Mouse (Mus musculus) frontal cortex, adult 2 months (tissue): ENCODE results near the gene 9530003J23Rik. TPM values are rescaled to one million over a fixed set of nuclear protein-coding genes. Genes with fewer than 3 reads are reported as not detected.
"Not testable (repeated sequence)": the region's sequence is repeated elsewhere in the genome, so short reads cannot be mapped to it uniquely, and the experiment has no call there.

Experiments
- DNase-seq, 2 experiments: peaks; one replicate each; pipeline ENCODE4 v3.0.0; 2022; ENCODE audit warnings: low spot score in 1 of 2; ENCODE audit errors: extremely low spot score in 1 of 2
- polyA plus RNA-seq: library from polyadenylated mRNA; depleted of rRNA; stranded (reverse); fragments of >200 nt; gene quantifications from 2 replicates; pipeline ENCODE4 v1.2.3, GENCODE M21; 2012; rRNA removed

9530003J23Rik gene
- not detected in 2 replicates for polyA plus RNA-seq

DNA sequence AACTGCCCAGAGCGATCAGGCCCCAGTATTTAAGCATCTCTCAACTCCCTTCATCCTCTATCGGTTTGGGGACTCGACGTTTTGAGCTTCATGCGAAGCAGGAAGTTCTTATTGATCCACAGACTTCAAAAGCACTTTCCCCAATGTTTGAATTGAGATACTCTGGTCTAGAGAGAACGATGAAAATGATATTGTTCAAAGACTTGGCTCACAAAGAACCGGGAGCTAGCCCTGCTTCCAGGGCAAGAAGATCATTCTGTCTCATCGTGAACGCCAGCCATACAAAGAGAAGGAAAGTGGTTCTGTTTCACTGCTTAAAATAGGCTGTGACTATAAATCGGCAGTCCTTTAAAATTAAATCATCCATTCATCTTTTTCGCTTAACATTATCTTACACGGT, at the start of gene 9530003J23Rik:
Gene 9530003J23Rik (minus strand): TSS at position 101 of the 400 bp plus-strand sequence.
- DNase-seq = no peak

DNA sequence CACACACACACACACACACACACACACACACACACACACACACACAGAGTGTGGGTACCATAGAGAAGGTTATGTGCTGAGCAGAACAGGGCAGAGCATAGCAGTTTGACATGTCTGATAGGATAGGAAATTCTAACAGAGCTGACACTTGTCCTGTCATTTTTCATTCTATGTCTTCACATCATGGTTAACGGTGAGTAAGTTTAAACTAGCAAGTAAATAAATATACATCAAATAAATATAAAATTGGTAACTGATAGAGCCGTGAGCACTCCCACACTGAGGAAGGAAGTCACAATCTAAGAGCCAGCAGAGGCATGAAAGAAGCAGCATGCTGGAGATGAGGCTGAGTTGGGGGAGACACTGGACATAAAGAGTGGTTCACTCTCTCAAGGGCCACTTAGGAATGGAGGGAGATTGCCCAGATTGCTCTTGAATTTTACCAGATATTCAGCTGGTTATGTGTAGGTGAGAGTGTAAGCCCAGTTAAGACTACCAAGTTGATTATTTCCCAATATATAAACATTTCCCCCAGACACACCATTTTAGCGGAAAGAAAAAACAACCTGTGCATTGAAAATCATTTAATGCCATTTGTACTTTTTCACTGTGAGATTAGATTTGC, 48.8 kb upstream of the 9530003J23Rik start:
- no peak for DNase-seq

DNA sequence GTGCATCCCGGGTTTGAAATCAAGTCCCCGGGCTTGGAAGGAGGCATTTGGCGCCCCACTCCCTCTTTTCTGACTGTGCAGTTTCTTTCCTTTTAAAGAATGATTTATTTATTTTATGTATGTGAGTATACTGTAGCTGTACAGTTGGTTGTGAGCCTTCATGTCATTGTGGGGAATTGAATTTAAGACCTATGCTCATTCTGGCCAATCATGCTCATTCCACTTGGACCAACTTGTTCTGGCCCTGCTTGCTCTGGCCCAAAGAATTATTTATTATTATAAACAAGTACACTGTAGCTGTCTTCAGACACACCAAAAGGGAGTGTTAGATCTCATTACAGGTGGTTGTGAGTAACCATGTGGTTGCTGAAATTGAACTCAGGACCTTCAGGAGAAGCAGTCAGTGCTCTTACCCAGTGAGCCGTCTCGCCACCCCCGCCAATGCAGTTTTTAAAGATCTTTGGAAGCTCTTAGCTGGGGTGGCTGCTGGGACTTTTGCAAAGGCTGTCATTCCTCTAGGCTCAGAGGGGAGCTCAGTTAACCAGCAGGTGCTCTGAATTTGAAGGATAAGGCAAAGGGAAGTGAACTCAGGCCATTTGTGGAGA, 48.0 kb upstream of the 9530003J23Rik start:
- DNase-seq = no peak

DNA sequence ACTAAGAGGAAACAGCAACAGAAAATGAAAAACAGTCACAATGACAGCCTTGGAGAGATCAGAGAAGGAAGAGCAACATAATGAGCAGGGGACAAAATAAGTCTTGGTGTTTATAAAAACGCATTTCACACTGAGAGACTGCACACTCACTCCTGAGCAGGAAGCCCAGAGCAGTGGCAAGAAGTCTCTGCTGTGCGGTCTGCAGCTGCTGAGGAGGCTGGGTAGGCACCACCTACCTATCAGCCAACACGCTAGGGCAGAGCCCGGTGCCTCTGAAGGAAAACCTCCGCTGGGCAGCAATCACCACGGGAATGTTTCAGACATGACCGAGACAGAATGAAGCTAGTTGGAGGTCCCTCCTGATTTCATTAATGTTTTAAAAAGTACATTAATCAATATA, 47.1 kb upstream of the 9530003J23Rik start:
- DNase-seq = not testable (repeated sequence)

DNA sequence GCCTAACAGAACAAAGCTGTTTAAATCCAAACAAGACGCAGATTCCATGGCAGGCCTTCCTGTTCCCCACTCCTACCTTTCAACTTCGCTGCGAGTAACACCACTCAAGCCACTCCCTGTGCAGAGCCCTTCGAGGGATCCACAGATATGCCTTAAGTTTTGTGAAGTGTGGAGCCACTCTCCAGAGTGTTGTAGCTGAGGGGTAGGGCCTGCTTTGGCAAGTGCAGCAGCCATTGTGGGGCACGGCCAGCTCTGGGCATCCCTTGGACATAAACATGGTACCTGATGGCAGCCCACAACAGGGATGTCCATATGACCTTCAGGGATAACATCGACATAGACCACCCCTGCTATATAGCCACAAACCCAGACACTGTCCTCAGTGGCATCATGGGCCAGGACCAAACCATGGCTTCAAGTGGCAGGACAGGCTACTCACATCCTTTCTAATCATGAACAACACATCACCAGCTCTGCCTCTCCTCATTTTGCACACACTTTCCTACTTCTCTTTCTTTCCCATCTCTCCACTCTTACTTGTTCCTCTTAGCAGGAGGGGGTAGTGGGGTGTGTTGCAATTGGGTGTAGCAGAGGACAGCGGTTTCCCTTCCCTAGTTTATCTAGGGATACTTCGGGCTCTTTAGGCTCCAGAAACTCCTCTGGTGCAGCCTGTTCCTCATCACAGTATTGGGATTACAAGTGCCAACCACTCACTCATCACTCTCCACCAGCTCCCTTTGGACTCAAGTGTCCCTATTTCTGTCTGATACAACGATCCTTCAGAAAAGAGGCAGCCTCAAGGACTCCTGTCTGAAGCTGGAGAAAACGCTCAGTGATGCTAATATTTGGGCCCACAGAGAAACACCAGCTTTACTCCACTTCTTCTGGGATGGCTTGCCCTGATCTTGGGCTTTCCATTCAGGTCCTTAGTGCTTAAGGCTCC, 46.3 kb upstream of the 9530003J23Rik start:
- DNase-seq = no peak

DNA sequence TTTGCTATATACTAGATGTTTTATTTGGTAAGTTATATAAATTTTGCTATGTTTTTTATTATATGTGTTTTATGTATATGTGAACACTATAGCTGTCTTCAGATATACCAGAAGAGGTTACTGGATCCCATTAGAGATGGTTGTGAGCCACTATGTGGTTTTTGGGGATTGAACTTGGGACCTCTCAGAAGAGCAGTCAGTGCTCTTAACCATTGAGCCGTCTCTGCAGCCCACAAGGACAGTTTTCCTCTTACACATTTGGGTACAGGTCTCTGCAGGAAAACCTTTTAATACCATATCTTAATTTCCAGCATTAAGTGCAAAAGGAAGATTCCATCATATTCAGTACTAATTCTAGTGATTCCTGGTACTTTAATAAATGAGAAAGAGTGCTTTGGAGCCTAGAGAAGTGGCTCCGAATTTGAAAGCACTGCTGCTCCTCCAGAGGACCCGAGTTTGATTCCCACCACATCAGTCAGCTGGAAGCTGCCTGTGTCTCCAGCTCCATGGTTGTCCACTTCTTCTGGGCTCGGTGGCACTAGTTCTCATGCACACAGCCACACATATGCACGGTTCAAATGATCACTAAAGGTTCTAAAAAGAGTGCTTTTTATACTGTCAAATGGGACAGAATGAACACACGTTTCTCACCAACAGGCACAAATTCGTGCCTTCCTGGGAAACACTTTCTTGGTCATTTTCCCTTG, 45.5 kb upstream of the 9530003J23Rik start:
- no peak for DNase-seq

DNA sequence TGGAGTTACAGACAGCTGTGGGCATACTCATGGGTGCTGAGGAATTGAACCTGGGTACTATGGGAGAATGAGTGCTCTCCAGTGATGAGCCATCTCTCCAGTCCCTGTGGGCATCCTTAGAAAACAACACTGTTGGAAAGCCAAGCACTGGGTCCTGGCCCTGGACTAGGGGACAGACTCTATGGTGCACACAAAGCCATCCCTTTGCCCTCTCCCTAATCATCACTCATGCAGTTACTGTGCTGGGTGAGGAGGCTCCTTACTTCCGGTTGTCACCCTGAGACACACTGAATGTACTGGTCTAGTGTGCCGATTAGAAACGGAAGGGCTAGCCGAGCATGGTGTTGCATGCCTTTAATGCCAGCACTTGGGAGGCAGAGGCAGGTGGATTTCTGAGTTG, 44.7 kb upstream of the 9530003J23Rik start:
- DNase-seq = not testable (repeated sequence)

DNA sequence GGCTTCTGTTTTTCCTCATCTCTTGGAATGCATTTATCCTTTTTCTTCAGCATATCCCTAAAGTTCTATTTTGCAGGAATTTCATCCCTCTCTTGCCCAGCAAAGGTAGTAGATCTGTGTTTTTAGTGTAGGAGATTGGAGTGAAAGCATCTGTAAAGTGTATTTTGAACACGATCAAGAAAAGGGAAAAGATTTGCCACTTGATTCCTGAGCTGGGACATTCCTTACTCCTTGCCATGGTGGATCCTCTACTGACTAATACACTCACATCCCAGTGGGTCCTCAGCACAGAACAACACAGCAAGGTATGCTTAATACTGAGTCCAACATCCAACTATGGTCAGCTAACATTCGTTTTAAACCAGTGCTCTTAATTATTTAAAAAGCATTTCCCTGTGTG, 44.0 kb upstream of the 9530003J23Rik start:
- no peak for DNase-seq

DNA sequence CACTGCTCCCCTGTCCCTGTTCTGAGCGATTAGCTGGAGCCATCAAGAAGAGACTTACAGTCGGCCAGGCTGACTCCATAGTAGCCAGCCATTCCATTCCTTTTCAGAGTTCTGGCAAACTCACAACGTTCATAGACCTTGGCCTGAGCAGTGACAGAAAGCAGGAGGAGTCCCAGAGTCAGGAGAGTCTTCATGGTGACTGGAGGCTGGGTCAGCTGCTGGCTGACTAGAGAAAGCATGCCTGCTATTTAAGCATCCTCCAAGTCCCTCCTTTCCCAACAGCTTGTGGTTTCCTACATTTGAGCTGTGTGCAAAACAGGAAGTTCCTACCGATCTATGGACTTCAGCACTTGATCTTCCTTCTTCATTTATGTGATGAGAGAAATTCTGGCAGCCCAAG, 43.5 kb upstream of the 9530003J23Rik start, which contains the start of gene Lyz2:
Gene Lyz2 (minus strand): TSS at position 273 of the 400 bp plus-strand sequence.
- DNase-seq = no peak

DNA sequence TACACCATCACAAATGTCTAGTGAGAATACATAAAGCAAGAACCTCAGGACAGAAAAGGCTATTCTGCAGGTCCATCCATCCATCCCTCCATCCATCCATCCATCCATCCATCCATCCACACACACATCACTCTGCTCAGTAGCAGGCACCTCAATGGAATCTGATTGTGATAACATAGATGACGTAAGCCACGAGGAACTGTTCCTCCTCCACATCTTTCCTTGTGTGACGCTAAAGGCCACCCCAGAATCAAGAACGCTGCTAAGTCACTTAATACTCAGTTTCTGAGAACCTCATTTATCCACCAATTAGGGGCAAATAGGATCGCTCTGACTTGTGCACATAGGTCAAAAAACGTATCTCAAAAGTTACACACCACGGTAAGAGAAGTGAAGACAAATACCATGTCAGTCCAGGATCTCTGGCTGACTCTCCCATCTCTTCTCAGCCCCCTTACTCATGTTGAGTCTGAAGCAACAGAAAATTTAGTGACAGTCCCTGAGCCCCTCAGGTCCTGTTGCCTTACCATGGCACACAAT, 42.9 kb upstream of the 9530003J23Rik start:
- DNase-seq = no peak

DNA sequence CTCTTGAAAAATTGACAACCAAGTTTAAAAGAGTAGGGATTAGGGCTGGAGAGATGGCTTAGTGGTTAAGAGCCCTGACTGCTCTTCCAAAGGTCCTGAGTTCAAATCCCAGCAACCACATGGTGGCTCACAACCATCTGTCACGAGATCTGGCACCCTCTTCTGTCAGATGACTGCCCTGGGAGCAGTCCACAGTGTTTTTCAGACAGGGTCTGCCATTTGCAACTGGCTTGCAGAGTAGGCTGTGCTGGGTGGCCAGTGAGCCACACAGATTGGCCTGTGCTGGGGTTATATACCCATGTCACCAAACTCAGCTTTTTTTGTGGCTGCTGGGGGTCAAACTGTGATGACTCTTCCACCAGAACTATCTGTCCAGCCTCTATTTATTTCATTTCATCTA, 41.5 kb upstream of the 9530003J23Rik start:
- DNase-seq = no peak

DNA sequence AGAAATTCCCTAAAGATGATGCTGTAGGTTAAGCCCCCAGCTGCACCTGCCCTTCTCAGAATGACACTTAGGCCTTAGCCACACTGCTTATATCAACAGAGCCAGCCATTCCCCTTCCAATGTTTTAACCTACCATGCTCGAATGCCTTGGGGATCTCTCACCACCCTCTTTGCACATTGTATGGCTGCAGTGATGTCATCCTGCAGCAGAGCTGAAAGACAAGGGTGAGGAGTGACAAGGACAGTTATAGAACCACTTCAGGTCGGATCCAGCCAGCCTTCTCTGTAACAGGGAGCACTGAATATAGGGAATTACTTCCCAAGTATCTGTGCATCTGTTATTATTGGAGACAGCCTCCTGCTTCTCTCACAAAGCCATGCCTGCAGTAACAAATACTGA, 40.0 kb upstream of the 9530003J23Rik start:
- DNase-seq = not testable (repeated sequence)

DNA sequence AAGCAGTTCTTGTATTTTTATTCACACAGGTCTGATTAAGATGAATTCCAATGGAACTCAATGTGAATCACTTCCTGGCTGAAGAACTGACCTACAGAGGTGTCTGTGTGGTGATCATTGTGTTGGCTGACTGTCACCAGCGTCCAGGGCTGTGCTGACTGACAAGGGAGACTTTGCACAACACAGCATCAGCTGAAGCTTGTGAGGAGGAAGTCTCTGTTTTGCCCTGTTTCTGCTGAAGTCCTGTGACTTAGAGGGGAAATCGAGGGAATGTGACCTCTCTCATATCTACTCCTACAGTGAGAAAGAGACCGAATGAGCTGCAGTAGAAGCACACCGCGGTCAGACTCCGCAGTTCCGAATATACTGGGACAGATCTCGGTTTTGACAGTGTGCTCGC, 39.3 kb upstream of the 9530003J23Rik start:
- DNase-seq = not testable (repeated sequence)

DNA sequence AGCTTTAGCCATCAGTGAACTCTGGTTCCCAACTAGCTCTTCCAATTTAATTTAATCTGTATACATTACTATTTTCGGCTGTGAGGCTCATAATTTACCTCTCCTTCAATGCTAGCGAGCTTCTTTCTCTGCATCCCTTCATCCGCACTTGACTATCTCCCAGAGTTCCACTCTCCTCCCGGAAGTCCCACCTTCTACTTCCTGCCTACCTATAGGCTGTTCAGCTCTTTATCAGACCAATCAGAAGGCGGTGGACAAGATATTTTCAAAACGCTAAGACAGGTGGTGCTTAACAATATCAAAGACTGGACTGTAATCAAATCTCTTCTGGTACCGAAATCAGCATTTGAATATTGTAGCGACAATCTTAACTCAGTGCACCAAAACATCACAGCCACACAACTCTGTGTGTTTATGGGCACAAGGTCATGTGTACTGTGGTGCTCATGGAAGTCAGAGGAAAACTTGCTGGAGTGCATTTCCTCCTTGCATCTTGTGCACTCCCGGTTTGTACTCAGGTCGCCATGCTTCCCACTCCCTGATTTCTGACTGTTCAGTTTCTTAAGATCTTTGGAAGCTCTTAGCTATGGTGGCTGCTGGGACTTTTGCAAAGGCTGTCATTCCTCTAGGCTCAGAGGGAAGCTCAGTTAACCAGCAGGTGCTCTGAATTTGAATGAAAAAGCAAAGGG, 37.3 kb upstream of the 9530003J23Rik start:
- DNase-seq = no peak

DNA sequence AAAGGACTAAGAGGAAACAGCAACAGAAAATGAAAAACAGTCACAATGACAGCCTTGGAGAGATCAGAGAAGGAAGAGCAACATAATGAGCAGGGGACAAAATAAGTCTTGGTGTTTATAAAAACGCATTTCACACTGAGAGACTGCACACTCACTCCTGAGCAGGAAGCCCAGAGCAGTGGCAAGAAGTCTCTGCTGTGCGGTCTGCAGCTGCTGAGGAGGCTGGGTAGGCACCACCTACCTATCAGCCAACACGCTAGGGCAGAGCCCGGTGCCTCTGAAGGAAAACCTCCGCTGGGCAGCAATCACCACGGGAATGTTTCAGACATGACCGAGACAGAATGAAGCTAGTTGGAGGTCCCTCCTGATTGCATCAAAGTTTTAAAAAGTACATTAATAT, 36.1 kb upstream of the 9530003J23Rik start:
- DNase-seq = not testable (repeated sequence)

DNA sequence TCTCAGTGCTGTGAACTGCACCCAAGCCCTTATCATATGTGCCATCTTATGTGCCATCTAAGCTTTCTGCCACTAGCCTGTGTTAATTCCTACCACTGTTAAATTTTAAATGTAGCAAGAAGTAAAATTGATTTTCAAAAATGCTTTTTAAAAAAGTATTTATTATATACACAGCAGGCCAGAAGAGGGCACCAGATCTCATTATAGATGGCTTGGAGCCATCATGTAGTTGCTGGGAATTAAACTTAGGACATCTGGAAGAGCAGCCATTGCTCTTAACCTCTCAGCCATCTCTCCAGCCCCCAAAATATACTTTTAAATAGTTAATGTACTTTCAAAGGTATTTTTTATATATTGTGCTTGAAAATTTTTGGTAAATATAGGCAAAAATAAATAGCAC, 33.5 kb upstream of the 9530003J23Rik start:
- no peak for DNase-seq

DNA sequence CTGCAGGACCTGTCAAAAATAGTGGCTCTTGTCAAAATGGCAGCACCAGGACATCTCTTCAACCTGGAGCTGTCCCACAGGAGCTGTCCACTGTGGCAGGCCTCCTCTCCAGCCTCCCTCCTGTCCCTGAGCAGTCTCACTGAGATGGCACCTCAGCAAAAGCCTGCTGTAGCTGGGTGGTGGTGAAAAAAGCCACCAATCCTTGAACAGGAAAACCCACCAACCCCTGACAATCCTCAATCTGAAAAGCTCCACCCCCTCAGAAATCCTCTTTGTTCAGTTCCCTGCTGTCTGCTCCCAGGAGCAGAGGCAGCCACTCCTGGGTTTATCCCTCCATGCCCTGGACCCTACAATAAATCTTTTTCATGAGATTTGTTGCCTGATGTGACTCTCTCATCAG, 21.4 kb upstream of the 9530003J23Rik start:
- DNase-seq = no peak

DNA sequence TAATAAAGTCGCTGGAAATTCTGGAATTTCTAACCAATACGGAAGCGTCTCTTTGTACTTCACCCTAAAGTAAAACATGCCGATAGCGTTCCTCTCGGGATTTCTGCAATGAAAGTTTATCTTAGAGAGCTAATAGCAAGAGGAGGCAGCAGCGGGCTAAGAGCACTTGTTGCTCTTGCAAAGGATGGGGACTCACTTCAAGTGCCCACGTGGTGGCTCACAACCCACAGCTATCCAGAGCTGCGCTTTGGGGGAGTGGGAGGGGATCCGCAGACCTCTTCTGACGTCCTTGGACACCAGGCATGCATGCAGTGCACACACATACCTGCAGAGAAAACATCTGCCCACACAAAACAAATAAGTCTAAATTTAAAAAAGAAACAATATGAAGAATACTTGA, 2.6 kb downstream of the 9530003J23Rik start:
- DNase-seq = no peak

DNA sequence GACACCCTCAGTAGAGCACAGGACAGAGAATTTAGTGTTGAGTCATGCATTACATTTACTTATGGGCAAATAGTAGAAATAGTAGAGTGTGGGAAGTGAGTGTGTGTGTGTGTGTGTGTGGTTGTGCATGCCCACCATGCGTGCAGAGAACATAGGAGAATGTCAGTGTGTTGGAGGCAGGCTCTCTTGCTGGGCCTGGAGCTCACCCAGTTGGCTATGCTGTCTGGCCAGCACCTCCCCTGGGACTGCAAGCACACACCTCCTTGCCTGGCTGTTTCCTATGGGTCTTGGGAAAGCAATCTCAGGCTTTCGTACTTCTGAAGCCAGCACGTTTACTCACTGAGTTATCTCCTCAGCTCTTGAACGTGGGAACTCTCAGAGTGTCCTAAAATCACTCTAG, 3.7 kb downstream of the 9530003J23Rik start:
- no peak for DNase-seq

DNA sequence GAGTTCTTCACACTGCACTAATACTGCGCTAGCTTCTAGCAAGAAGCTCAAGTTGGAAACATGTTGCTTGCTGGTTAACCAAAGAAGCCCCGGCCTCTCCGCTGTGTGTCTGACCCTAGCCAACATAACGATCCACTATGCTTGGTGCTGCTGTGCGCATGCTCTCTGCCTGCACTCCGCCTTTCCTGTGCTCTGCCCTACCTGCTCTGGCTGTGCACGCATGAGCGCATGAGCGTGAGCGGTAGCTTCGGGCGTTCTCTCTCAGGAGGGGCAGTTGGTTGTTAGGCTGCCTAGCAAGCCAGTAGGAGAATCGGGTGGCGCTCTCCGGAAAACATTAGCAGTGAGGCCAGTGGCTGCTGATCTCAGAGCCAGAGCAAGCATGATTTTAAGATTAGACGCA, 8.7 kb downstream of the 9530003J23Rik start:
- no peak for DNase-seq
